Mouse (Mus musculus) c-Kit-negative CD71-positive TER-119-positive erythroid progenitor cells, embryonic 14.5 days (primary cell): ENCODE measurements around the gene Ikzf2.

Experiments used
- DNase-seq: peaks from one replicate; pipeline ENCODE4 v3.0.0-alpha.2; 2013; ENCODE audit warnings: low read depth, low spot score

Gene Ikzf2

DNA sequence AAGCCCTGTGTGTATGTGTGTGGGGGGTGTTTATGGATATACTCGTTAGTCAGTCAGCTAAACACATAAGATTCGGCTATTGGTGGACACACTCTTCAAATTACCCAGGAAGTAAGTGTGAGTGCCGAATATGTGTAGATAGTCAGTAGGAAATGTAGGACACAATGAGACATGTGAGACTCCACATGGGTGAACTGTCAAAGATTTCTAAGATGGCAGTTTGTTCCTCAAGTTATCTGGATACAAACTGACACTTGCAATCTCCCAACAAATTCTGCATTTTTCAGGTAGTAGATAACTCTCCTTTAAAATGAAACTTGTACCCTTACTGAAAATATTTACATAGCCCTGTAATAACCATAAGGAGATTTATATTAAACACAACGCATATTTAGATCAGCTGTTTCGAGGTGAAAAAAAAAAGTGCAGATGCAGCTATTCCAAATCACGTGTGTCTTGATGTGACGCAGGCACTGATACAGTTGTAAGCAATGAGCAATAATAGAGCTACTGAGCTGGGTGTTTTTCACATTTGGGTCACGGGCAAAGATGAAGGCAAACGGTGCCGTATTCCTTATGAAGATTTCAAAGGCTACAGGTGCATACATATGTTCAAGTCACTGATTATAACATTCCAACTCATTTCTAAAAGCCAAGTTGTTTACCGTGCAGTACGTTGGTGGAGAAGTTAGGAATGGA is 87.8 kb downstream of the Ikzf2 start:
- DNase-seq: no peak

DNA sequence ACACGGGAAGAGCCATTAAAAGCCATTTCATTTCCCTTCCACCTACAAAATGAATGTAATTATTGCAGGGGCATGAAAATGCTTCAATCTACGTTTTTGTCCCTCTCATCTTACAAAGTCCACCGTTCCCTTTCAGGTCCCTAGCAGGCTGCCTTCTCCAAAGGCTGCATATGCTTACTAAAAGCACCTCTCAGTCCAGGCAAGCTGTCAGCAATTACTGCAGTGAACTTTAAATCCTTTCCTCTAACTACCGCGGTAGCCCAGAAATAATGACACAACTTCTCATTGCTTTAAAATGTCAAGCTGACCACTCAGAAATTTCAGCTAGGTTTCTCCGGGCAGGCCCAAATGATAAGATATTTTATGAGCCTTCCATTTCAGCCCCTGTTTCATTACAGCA is 95.2 kb downstream of the Ikzf2 start:
- DNase-seq: no peak

DNA sequence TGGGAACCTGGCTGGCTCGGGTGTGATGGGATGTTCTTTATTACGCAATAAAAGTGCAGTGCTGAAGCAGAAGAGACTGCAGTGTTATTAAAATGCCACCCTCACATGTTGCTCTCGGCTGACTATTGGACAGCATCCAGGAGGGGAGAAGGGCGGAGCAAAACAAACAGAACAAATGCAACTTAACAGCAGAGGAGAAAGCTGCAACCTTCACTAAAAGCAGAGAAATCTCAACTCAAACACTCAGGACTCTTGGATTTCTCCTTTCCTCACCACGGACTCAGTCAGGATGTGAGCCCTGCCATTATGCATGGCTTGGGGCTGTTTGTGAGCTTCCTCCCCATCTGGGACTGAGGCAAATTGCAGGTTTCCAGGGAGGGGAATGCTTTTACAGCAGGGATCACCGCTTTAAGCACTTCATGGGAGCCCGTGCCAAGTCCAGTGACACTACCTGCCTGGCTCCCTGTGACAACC is 95.7 kb downstream of the Ikzf2 start:
- no peak for DNase-seq

DNA sequence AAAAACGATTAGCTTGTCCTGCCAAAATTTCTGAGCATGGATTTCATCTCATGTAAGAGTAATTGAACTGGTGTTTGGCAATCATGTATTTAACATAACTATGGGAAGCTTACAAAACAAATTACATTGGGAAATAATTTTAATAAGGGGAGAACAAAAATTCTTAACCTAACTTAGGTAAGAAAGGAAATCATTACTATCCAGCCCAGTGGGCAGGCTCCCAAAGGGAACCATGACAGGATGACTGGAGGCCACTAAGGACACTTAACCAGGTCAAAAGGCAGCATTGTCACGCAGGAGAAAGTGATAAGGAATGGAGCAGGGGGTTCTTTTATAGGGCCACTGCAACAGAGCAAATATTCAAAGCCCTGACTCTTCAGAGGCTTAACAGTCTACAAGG is 101.5 kb downstream of the Ikzf2 start:
- no peak for DNase-seq

DNA sequence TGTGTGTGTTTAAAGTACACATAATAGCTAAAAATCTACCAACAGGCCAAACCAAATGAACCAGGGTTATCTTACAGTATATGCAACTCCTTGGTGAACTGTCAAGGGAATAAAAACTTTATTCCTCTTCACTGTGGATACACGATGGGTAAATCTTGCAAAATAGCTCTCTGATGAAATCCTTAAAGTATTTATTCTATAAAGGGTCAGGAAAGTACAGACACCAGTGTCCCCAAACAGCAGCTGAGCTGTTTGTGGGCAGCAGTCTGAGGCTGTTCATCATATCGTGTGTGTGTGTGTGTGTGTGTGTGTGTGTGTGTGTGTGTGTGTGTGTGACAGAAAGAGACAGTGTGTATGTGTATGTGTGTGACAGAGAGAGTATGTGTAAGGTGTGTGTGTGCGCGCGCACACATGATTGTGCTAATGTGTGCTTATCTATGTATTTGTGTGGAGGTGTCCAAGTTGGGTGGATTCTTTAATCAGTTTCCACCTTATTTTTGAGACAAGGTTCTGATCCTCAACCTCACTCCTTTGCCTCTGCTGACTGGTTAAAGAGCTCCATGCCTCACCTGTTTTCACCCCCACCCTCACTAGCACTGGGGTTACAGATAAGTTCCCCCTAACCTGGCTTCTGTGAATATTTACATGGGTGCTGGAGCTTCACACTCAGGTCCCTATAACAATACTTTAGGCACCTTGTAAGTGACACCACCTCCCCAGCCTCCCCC is 102.9 kb downstream of the Ikzf2 start:
- DNase-seq: no peak

DNA sequence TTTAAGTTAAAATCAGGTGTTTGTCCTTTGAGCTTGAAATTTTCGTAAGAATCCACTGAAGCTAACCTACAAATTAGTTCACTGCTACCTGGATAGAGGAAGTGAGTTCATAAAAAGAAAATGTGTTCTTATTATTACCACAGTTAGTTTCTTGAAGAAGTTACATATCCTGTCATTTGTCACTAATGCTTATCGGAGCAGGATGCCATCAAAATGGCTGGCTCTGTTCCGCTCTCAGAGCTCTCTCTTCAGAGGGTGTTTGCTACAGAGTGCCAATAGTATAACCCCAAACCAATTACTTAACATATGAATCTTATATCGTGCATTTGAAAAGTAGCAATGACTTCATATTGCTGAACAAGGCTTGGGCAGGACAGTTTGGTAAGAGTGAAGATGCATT is 108.1 kb downstream of the Ikzf2 start:
- DNase-seq: no peak

DNA sequence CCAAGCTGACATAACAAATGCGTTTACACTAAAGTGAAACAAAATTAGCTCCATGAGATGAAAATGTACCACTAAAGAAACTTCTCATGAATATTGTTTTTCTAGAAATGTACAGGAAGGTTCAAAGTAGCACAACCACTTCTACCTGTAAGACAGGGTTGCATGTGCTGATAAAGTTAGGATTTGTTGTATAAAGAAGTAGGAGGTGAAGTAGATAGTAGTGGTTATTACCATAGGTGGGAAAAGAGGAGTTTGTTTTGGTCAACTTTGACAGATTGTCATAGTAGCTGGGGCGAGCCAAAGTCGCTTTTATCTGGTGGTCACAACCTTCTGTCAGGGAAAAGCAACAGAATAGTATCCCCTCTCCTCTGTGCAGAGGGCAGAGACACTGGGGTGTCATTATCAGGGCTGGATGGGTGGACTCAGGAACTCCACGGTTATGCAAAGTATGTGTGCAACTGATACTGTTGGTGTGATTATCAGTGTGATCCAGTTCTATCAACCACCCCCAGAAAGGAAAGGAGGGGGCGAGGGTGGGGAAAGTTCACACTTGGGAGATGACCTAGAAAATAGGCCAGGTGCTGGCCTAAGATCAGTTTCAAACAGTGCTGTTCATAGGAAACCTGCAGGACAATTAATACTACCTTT is 127.5 kb downstream of the Ikzf2 start:
- no peak for DNase-seq

DNA sequence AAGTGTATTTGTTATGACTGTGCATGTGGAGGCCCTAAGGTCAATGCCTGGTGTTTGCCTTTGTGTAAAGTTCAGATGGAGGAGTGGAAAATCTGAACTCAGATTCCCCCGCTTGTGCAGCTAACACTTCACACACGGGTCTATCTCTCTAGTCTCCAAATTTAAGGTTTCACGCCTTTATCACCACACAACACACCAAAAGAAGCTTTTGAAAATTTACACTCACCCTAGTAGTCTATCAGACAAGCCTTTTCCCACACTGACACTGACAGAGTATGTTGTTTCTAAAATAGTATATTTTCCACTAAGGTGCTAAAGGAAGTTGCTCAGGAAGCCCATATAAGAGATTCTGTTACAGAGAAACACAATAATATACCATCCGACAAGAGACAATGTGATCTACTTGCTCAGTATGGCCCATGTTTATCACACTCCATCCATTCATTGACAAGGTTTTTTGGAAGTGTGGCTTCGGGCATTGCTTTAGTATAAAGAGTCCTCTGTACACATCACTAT is 131.4 kb downstream of the Ikzf2 start:
- DNase-seq: no peak

DNA sequence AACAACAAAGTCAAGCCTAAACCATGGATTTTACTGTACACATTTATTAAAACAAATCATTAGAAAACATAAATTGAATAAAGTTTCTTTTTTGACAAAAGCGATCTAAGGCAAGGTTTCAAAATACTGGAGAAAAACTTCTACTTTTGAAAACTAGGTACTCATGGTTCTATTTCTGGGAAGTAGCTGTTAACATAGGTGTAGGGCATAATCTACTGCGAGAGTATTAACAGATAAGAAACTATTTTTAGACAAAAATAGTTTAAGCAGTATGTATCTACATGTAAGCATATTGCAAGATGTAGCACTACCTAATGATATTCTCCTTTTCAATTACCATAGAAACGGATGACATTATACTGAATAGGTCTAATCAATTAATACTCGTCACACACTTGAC is 137.1 kb downstream of the Ikzf2 start:
- DNase-seq: no peak

DNA sequence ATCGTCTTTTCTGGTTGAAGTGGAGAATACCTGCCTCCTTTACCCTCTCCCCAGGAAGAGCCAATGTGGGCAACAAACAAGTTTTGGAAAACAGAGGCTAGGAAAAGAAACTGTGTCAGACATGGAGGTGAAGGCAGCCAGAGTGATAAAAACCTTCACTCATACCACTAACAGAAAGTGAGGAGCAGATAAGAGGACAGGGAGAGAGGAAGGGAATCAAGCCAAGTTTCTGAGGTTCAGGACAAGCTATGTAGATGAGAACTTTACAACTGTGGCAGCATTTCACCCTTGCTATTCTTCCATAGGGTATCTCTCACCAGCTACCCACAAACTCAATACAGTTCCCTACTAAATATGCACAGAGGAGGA is 141.2 kb downstream of the Ikzf2 start:
- no peak for DNase-seq

DNA sequence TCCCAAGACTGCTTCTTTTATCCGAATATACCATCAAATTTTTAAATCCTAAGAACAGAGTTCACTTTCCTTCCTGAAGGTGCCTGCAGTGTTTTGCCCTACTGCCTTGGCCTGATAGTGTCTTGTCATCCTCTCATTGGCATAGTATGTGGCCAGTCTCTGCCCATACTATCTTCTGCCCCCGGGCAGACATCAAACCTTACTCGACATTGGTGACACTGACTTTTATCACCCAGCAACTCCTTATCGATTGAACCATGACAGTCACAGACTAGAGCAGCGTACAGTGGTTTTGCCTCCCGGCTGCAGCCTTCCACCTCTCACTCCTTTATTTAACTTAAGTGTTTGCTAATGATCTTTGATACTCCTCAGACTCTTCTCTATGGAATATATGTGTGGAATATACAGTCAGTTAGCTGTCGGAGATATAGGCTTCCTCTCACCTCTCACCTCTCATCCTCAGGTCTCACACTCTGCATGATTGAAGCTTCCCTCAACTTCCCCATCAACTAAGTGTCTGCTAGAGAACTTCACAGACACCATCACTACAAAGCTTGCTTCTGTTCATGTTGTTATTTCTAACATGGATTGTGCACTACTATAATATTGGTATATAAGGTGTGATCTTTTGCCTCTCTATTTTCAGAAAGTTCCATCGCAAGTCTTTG is 141.7 kb downstream of the Ikzf2 start:
- no peak for DNase-seq

DNA sequence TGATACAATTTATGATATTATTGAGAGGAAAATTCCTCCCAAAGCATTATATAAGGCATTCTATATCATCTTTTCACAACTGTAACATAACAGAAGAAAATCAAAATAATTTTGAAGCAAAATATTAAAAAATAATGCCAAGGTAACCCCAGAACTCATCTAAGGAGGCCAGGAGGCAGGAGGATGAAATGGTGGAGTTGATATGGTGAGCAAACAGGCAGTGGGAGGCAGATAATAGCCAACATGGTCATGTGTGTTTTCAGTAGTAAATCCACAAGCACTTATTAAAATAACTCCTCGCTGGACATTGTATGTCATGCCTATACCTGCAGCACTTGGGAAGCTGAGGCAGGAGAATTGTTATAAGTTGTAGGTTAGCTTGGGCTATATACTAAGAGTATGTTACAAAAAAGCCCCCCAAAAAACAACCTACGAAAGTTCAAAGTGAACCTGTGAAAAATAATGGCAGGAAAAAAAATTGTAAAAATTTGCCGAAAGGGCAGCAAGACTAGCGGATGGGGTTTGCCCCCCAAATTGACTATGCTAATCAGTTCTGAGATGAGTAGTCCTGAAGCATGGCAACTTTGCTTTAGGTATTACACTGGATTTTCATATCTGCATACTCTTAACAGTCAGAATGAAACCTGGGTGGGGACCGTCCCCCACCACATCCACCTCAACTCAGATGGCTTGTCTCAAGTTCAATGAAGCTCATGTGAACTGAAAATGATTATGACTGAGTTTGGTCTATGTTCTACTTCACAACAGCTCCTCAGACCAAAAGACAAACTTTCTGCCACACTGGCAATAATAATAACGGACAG is 143.1 kb downstream of the Ikzf2 start:
- DNase-seq: no peak

DNA sequence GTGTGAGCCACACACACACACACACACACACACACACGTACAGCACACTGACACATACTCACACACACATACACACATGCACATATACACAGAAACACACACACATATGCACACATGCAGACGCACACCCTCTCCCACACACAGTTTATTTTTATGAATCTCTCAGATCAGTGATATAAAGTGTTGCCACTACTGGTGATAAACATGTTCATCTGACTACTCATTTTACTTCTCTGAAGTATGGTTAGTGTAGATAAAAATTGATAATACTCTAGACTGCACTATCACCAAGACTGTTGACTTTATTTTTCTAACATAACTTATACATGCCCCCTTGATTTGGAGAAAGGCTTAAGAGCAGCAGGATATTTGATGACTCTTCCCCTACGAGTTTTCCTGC is 144.5 kb downstream of the Ikzf2 start:
- DNase-seq: no peak

DNA sequence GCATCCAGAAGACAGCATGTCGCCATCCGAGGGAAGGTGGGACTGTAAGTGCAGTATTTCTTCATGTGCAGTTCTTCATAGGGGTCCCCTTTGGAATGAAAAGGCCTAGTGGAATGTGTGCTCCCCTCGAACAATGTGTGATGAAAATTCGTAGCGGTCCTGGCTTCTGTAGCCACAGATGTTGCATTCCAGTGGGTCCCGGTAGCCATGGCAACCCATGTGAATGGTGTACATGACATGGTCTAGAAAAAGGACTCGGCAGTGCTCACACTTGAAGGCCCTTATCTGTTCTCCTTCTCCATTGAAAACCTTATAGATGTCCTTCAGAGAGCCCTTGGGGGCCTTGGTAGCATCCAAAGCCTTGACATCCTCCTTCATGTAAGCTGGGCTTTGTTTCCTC is 148.4 kb downstream of the Ikzf2 start:
- no peak for DNase-seq

DNA sequence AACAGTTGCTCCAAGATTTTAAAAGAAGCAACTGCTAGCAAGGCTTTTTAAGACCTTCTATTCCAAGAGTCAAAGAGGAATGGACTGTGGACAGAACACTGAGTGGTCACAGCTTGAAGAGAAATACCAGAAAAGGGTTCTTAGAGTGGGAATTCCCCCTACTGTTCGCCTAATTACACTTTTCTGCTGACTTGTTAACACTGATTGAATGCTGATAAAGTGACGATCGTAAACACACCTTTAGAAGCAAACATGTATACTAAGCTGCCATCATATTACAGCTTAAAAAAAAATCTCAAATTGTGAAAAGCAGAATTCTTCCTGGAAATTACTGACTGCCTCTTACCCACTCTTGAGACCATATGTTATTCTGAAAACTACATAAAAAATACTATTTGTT is 149.4 kb downstream of the Ikzf2 start:
- DNase-seq: no peak

DNA sequence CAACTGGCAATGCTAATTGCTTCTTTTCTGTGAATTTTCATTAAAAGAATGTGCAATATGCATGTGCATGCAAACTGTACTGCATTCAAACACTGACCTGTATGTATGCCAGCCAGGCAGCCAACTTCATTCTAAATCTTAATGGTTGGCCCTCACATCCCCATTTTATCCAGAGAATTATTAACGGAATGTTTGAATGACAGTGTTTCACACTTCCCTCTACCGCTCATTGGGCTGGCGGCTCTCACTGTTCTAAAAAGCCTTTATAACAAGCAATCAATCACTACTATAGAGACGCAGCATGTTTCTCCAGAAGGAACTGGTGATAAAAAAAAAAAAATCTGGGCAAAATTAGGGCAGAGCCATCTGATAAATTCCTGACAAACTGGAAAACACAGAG is 151.5 kb downstream of the Ikzf2 start:
- no peak for DNase-seq

DNA sequence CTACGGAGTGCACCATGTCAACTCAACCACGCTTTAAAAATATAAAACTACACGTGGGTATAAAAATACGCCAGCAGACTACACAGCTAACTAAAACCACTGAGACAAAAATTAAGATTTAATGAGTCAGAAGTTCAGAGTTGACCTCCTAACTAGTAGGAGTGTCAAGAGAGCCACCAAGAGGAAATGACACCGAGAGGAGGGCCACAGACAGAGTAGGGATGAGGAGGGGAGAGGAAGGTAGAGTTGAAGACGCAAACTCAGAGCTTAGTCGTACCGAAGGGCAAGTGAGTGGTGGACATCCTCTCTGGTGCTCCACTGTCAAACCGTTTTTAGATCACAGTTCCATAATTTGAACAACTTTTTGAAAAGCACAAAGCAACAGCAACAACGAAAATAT is 154.0 kb downstream of the Ikzf2 start:
- no peak for DNase-seq

DNA sequence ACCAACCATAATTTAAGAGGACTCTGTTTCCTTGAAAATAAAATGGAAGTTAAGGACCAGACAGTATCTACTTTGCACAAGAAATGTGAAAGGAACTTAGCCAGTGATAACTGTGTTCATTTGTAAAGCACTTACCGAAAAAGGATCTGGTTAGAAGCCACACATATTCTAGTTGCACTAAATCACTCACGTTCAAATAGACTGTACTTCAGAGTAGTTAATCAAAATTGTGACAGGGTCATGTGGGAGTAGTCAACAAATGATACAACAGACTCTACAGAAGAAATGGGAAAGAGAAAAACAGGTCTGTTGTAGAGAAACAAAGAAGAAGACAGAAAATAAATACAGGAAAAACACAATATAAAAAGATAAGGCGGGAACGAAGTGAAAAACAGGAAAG is 158.3 kb downstream of the Ikzf2 start:
- no peak for DNase-seq

DNA sequence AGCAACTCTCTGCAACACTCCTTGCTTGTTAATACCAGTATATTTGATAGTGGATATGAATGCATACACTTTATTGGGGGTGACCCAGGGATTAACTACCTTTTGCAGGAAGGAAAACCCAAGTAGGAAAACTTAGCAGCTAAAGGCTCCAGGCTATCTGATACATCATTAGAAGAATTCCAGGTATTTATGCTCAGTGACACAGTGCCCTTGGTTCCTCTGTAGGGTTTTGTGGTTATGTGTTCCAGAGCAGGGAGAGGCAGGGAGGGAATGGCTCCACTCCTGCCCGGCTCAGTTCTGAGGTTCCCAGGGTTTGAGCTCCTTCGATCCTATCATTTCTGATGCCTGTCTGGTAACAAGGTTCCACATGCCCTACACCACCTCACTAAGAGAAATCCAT is 165.4 kb downstream of the Ikzf2 start:
- no peak for DNase-seq

DNA sequence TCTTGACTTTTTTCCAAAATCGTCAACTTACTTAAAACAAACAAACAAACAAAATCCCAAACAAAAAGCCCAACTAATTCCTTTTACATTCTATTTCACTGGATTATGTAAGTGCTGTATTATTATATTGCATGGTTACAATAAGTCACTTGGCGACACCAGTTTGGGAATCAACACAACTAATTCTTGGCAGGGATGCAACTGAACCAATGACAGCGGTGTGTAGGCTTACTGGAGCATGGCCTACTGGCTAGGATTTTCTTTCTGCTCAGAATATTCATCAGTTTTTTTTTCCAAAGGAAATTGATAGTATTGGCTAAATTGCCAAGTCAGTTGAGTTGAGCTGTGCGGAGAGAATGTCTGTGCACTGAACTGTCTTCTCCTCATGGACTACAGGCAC is 167.7 kb downstream of the Ikzf2 start:
- no peak for DNase-seq

DNA sequence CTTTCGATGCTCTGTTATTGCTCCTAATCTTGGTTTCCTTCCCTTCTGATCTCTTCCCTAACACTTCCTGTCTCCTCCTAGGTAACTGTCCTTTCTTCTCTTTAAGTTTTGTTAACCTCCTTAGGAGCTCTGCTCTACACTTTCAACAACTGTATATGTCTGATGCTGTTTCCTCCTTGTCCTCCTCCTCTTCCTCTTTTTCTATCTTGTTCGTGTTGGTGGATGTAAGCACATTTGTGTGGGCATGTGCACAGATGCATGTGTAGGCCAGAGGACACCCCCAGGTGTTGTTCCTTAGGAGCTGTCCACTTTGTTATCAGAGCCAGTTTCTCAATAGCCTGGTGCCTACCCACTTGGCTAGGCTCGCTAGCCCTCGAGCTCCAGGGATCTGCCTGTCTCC is 169.0 kb downstream of the Ikzf2 start:
- no peak for DNase-seq
